Mouse (Mus musculus) testis, postnatal 10 days (tissue): ENCODE data around the gene Gse1.
A peak's percentile ranks its signal among the peaks of the same experiment; 100 is the strongest.

Experiments
- DNase-seq: peaks from one replicate; pipeline ENCODE4 v3.0.0; 2021; ENCODE audit warnings: low spot score

The Gse1 gene

GRCm38 (mm10) chr8:120243222-120243621 is 15.0 kb downstream of the Gse1 start:
- DNase-seq = no peak

DNA sequence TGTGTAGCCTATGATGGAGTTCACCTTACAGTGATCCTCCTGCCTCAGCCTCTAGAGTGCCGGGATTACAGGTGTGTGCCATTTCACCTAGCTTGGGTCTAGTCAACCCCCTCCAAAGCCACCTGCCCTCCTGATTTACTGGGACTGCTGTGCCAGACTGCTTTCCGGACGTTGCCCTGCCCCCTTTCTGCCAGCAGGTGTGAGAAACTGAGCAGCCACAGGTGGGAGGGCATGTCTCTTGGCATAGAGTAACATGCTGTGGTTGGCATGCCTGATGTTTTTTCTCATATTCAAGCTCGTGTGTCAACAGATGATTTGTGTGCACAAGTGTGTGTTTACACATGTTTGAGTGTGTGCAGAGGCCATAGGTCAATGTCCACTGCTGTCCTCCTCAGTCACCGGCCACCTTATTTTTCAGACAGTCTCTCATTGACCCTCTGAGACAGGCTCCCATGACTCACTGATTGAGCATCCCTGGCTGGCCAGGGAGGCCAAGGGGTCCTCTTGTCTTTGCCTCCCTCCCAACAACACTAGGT is 15.7 kb downstream of the Gse1 start:
- no peak for DNase-seq

DNA sequence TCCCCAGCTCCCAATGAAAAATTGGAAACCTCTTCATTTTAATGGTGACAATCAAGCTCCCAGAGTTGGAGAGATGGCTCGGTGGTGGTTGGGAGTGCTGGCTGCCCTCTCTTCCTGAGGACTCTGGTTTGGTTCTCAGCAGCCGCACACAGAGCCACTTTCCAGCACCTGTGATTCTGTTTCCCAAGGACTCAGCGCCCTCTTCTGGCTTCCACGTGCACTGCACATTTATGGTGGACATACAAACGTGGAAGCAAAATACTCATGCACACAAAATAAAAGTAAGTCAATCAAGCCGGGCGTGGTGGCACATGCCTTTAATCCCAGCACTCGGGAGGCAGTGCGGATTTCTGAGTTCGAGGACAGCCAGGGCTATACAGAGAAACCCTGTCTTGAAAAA is 16.3 kb downstream of the Gse1 start:
- no peak for DNase-seq

DNA sequence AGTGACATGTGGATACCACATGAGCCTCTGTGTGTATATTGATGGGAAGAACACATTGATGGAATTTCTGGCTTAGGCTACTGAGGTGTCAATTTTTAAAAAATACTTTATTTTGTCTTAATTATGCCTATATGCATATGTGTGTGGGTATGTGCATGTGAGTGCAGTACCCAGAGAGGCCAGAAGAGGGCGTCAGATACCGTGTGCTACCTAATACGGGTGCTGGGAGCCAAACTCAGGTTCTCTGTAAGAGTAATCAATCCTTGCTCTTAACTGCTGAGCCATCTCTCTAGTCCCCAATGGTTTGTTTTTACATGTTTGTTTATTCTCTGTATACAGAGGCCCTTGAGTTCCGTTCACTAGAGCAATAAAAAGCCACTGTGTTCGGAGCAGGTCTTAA is 19.4 kb downstream of the Gse1 start:
- no peak for DNase-seq

DNA sequence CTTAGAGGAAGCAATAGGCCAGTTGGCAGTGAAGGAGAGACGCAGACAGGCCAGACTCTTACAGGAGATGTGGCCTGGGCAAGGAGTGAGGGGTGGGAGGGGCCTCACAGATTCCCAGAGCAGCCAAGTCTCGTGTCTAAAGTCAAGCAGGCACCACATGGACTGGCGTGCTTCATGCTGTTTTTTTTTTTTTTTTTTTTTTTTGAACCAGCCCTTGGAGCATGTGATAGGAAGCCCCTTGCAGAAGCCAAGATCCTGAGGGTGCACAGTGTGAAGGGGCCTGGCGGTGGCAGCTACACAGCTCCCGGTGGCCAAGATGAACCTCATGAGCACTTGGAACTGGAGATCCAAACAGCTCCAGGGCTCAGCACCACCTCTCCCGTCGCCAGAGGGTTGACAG is 19.8 kb downstream of the Gse1 start:
- DNase-seq = no peak

- no peak for DNase-seq
These were observed 20.2 kb downstream of the Gse1 start for GRCm38 (mm10) chr8:120248451-120248850.

DNA sequence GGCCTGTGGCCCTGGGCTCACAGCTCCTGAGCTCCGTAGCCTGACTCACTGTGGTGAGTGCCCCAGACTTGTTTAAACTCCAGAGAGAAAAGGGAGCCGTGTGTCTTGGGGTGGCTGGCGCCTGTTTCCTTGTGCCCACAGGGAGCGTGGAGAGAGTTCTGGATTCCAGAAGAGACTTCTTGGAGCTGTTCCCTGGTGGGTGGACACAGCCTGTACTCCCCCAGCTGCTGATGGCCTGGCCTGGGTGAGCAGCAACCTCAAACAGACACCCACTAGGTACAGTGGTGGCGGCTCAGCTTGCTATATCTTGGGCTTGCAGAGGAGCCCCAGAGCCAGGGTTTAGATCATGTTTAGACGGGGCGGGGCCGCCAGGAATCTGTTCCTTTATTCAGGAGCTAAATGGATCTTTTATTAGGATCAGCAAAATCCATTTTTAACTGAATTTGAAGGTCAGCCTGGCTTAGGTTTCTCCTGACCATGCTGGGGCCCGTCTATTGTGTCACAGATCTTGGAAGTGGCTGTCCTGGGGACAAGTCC is 21.6 kb downstream of the Gse1 start:
- no peak for DNase-seq

- no peak for DNase-seq
These were observed 22.6 kb downstream of the Gse1 start for GRCm38 (mm10) chr8:120250750-120251410.

GRCm38 (mm10) chr8:120251411-120252035 is 23.3 kb downstream of the Gse1 start:
- no peak for DNase-seq

DNA sequence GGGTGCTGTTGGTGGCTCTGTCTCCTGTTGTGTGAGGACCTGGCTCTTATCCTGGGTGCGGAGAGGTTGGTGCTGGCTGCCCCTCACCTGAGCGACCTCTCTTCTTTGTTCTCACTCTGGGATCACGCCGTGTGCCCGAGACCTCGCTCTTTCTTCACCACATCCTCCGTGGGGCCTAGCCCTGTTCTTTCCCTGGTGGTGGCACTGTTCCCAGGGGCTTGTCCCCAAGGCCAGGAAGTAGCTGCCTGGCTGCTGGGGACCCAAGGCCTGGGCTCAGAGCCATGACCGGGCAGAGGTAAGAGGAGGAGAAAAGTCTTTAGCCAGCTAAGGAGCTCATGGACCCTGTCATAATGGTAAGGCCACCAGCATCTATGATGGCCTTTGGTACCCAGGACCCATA is 25.4 kb downstream of the Gse1 start:
- DNase-seq = no peak

- no peak for DNase-seq
These were observed 27.2 kb downstream of the Gse1 start for GRCm38 (mm10) chr8:120255406-120255987.

- DNase-seq = no peak
These were observed 28.7 kb downstream of the Gse1 start for GRCm38 (mm10) chr8:120256958-120257357.

- no peak for DNase-seq
These were observed 30.9 kb downstream of the Gse1 start for GRCm38 (mm10) chr8:120259206-120259605.

DNA sequence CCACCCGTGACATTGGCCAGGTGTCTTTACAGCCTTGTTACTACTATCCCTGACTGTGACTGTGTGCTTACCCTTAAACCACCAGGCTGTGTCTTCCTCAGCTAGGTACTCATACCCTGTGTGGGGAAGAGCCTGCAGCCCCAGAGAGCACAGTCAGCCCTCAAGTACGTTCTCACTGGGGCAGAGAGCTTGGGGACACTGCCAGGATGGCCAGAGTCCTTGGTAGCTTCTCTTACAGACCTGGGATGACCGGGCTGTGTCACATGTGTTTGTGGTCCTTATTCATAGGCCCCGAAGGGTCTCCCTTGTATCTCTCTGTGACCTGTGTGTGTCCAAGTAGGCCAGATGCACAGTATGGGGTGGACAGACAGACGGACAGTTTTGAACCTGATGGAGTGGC is 32.4 kb downstream of the Gse1 start:
- no peak for DNase-seq

DNA sequence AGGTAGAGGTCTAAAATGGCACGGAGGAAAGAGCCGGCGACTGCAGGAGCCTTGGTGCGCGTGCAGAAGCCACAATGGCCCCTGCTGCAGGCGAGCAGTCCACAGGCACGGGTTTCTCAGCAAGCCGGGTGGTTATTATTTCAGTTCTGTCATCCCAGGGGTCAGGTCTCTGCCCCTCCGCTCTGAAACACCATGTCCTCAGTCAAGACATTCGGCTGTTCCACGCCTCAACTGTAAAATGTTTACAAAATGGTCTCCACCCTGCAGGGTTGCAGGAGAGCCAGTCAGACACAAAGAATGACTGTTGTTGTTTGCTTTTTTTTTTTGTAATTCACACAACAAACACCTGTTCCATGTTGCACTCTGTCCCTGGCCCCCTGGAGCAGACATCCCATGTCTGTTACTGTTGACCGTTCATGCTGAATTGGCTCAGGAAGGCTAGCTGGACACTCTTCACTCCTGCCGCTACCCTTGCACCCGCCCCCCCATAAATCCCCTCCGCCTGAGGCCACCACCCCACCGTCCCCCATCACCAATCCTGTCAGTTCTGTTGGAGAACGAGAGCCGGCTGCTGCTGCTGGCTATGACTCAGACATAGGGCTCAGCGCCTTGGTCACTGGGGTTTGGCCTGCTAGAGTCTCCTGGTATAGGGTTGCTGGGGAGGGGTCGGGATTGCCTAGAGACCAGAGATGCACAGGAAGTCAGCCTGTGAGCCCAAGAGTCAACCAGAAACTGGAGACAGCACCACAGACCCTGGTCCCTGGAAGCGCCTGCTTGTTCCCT is 33.3 kb downstream of the Gse1 start:
- no peak for DNase-seq

DNA sequence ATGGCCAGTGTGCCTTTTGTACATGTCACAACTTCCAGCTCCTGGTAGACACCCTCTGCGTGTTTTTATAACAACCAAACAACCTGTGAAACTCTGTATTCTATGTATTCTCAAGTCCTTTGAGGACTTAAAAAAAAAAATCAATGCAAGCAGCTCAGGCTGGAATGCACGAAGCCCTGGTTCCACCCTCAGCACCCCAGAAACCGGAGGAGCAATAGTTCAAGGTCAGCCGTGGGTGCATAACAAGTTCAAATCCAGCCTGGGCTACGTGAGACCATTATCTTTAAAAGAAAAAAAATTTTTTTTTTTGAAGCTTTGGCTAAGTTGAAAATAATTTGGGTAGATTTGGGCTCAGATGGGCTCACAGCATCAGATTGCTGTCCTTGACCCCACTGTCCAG is 35.6 kb downstream of the Gse1 start:
- no peak for DNase-seq

- no peak for DNase-seq
These were observed 36.2 kb downstream of the Gse1 start for GRCm38 (mm10) chr8:120264388-120264943.

GRCm38 (mm10) chr8:120264944-120265453 is 36.7 kb downstream of the Gse1 start:
- DNase-seq = no peak

- DNase-seq = peak; percentile 84
These were observed 37.2 kb downstream of the Gse1 start for GRCm38 (mm10) chr8:120265471-120265870.

DNA sequence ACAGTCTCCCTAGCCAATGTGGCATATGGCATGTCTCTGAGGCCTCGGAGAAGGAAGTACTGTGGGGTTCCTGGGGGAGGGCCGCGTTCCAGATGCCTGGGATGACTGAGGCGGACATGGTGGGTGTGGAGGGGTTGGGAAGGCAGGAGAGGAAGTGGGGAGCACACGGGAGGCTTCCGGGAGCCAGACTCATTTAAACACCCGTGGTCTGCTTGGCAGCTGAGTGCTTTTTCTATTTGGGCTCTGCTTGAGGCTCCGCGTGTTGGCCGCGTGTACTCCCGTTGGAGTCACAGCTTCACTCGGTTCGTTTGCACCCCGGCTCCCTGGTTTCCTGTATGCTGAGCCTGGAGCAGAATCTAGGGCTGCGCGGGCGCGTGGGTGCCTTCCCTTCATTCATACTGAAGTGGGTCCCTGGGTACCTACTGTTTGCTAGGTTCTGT is 40.3 kb downstream of the Gse1 start:
- DNase-seq = no peak

GRCm38 (mm10) chr8:120270449-120270848 is 42.2 kb downstream of the Gse1 start:
- DNase-seq = no peak

- DNase-seq = no peak
These were observed 45.2 kb downstream of the Gse1 start for GRCm38 (mm10) chr8:120273430-120273829.
